Mouse (Mus musculus): Measurements from ENCODE around the gene Ccdc62. TPM values are rescaled to one million over a fixed set of nuclear protein-coding genes. Genes with fewer than 3 reads are reported as not detected.

Gene Ccdc62
- total and polyA plus RNA-seq, 3 experiments, result 7.5 to 13.4 TPM; not detected in 1

GRCm38 (mm10) chr5:123969216-123969615 lies 38.7 kb downstream of the Ccdc62 start:
- TF ChIP-seq JUND (IDR thresholded peaks at IDR 0.05; ENCODE audit: low read depth, low read length) (no peak), UBTF (IDR thresholded peaks at IDR 0.05; ENCODE audit: borderline replicate concordance, insufficient read depth, low read depth, low read length) (no peak), MYC (IDR thresholded peaks at IDR 0.05; ENCODE audit: low read depth, low read length) (no peak), ZNF384 (IDR thresholded peaks at IDR 0.05; ENCODE audit: low read depth, low read length) (no peak)
- Histone ChIP-seq H3K4me1 (ENCODE audit: control insufficient read depth in 1 of 2, insufficient read depth in 2 of 2, low read length in 2 of 2) (no peaks in the 10 kb centered on the region), H3K27me3 (ENCODE audit: control insufficient read depth in 1 of 2, insufficient read depth in 2 of 2, low read length in 2 of 2) (no peaks in the 10 kb centered on the region), H3K4me3 (ENCODE audit: control insufficient read depth in 1 of 2, insufficient read depth in 1 of 2, low read depth in 2 of 2, low read length in 2 of 2) (no peak overlapping the region), H3K79me2 (ENCODE audit: control insufficient read depth, insufficient read depth, low read length, poor library complexity) (peaks cover 4% of the 10 kb centered on the region), H3K36me3 (ENCODE audit: control insufficient read depth in 1 of 2, insufficient read depth in 2 of 2, low read length in 2 of 2) (peaks cover 0 to 1% of the 10 kb centered on the region in 2 experiments; a peak in 1 of 4 replicates), H3K9me3 (replicated peaks; ENCODE audit: insufficient read depth, low read length) (no peaks in the 10 kb centered on the region), H3K27ac (ENCODE audit: control insufficient read depth, low read depth, low read length) (no peak overlapping the region), H3K9ac (ENCODE audit: control insufficient read depth, low read depth, low read length, poor library complexity, severe bottlenecking) (no peak overlapping the region)
- DNase-seq (ENCODE audit: low read depth, low spot score), result no peak

GRCm38 (mm10) chr5:123970576-123970975 lies 40.1 kb downstream of the Ccdc62 start:
- no peak for TF ChIP-seq SMC3 (IDR thresholded peaks at IDR 0.05; ENCODE audit: low read depth, low read length)
- TF ChIP-seq POLR2AphosphoS2 (IDR thresholded peaks at IDR 0.05; ENCODE audit: low read length), result no peak
- TF ChIP-seq CTCF (IDR thresholded peaks at IDR 0.05 in 2 of 3, conservative IDR thresholded peaks at IDR 0.05 in 1 of 3; ENCODE audit: control insufficient read depth in 1 of 3, insufficient read depth in 1 of 3, low read depth in 2 of 3, low read length in 3 of 3, poor library complexity in 1 of 3, severe bottlenecking in 1 of 3), result no peak
- no peak for TF ChIP-seq POLR2A (IDR thresholded peaks at IDR 0.05; ENCODE audit: control insufficient read depth in 1 of 2, insufficient read depth in 1 of 2, low read depth in 1 of 2, low read length in 2 of 2, poor library complexity in 1 of 2)
- TF ChIP-seq CHD2 (IDR thresholded peaks at IDR 0.05; ENCODE audit: low read length), result no peak
- Histone ChIP-seq H3K4me3 (ENCODE audit: control insufficient read depth in 1 of 2, insufficient read depth in 1 of 2, low read depth in 2 of 2, low read length in 2 of 2) (no peak overlapping the region), H3K9ac (ENCODE audit: control insufficient read depth, low read depth, low read length, poor library complexity, severe bottlenecking) (no peak overlapping the region), H3K79me2 (ENCODE audit: control insufficient read depth, insufficient read depth, low read length, poor library complexity) (peaks cover 7% of the 10 kb centered on the region), H3K27me3 (ENCODE audit: control insufficient read depth in 1 of 2, insufficient read depth in 2 of 2, low read length in 2 of 2) (no peaks in the 10 kb centered on the region), H3K36me3 (ENCODE audit: control insufficient read depth in 1 of 2, insufficient read depth in 2 of 2, low read length in 2 of 2) (peaks cover 0 to 1% of the 10 kb centered on the region in 2 experiments; a peak in 2 of 4 replicates), H3K9me3 (replicated peaks; ENCODE audit: insufficient read depth, low read length) (no peaks in the 10 kb centered on the region), H3K27ac (ENCODE audit: control insufficient read depth, low read depth, low read length) (no peak overlapping the region), H3K4me1 (ENCODE audit: control insufficient read depth in 1 of 2, insufficient read depth in 2 of 2, low read length in 2 of 2) (peaks cover 0 to 6% of the 10 kb centered on the region in 2 experiments; a peak in 1 of 4 replicates)
- DNase-seq (ENCODE audit: low read depth, low spot score), result no peak

GRCm38 (mm10) chr5:123972453-123972852 lies 42.0 kb downstream of the Ccdc62 start:
- H3K4me3 ChIP-seq (ENCODE audit: control insufficient read depth in 1 of 2, insufficient read depth in 1 of 2, low read depth in 2 of 2, low read length in 2 of 2), result no peak overlapping the region
- no peak for DNase-seq (ENCODE audit: low read depth, low spot score)
- no peak for TF ChIP-seq USF1 (IDR thresholded peaks at IDR 0.05; ENCODE audit: low read depth, low read length)
- no peak for TF ChIP-seq HCFC1 (IDR thresholded peaks at IDR 0.05; ENCODE audit: low read depth, low read length)
- TF ChIP-seq CHD1 (IDR thresholded peaks at IDR 0.05; ENCODE audit: low read depth, low read length), result no peak
- no peak for TF ChIP-seq KAT2A (conservative IDR thresholded peaks at IDR 0.05; ENCODE audit: low read depth, low read length)
- peak; percentile 40 for TF ChIP-seq ZNF384 (IDR thresholded peaks at IDR 0.05; ENCODE audit: low read depth, low read length)
- no peak for TF ChIP-seq BHLHE40 (IDR thresholded peaks at IDR 0.05; ENCODE audit: borderline replicate concordance, low read depth, low read length)
- no peak for TF ChIP-seq MYB (IDR thresholded peaks at IDR 0.05; ENCODE audit: low read depth, low read length)
- no peaks in the 10 kb centered on the region for H3K27me3 ChIP-seq (ENCODE audit: control insufficient read depth in 1 of 2, insufficient read depth in 2 of 2, low read length in 2 of 2)
- H3K9me3 ChIP-seq (replicated peaks; ENCODE audit: insufficient read depth, low read length), result no peaks in the 10 kb centered on the region
- no peak overlapping the region for H3K9ac ChIP-seq (ENCODE audit: control insufficient read depth, low read depth, low read length, poor library complexity, severe bottlenecking)
- H3K27ac ChIP-seq (ENCODE audit: control insufficient read depth, low read depth, low read length), result no peak overlapping the region
- H3K36me3 ChIP-seq (ENCODE audit: control insufficient read depth in 1 of 2, insufficient read depth in 2 of 2, low read length in 2 of 2), result peaks cover 0 to 1% of the 10 kb centered on the region in 2 experiments; a peak in 2 of 4 replicates
- H3K4me1 ChIP-seq (ENCODE audit: control insufficient read depth in 1 of 2, insufficient read depth in 2 of 2, low read length in 2 of 2), result peaks cover 0 to 6% of the 10 kb centered on the region in 2 experiments; a peak in 1 of 4 replicates
- peaks cover 10% of the 10 kb centered on the region for H3K79me2 ChIP-seq (ENCODE audit: control insufficient read depth, insufficient read depth, low read length, poor library complexity)

Data from MEL (cell line).